In genomic region chr17:27636132-27637020, GRCm38 (mm10) we compare ENCODE assay signal across 8 mouse cellular contexts. TPM values are rescaled to one million over a fixed set of nuclear protein-coding genes. Genes with fewer than 3 reads are reported as not detected.
A peak's percentile ranks its signal among the peaks of the same experiment; 100 is the strongest.
DNase-seq lines count a peak whose midpoint lies in the region; ATAC-seq and TF ChIP-seq lines count a peak whose summit lies in the region.

Gene Rps10, minus strand, starts transcription at chr17:27636669.

- no peaks in the 10 kb centered on the region for H3K9me3 ChIP-seq in kidney, embryonic 14.5 days (ENCODE audit: control insufficient read depth, low read length)
- H3K9me3 ChIP-seq in forebrain, embryonic 15.5 days: no peaks in the 10 kb centered on the region
- no peaks in the 10 kb centered on the region for H3K9me3 ChIP-seq in hindbrain, embryonic 11.5 days (ENCODE audit: control insufficient read depth, low read length)

- 18% methylated on average over 18 of the region's 18 CpGs for WGBS in kidney, embryonic 14.5 days
- 45% methylated on average over 18 of the region's 18 CpGs for WGBS in forebrain, embryonic 15.5 days
- WGBS in hindbrain, embryonic 11.5 days: 32% methylated on average over 18 of the region's 18 CpGs
- WGBS in olfactory bulb, adult 2 months: 55% methylated on average over 18 of the region's 18 CpGs

- H3K4me3 ChIP-seq in kidney, embryonic 14.5 days (ENCODE audit: low read length): peak within 1 kb of the TSS; percentile 77; the same call in 1 of the 2 replicates
- H3K4me3 ChIP-seq in forebrain, embryonic 15.5 days: peak within 1 kb of the TSS; percentile 85
- peak within 1 kb of the TSS; percentile 88 for H3K4me3 ChIP-seq in hindbrain, embryonic 11.5 days (ENCODE audit: low read depth, low read length)
- H3K4me3 ChIP-seq in olfactory bulb, adult 2 months (ENCODE audit: insufficient read depth, low read depth, low read length): peak within 1 kb of the TSS; percentile 64; the same call in 1 of the 2 replicates

- DNase-seq in kidney, adult 18-20 months: no peak
- no peak for DNase-seq in adrenal gland, adult 8-10 months
- no peak for DNase-seq in hindbrain, embryonic 11.5 days (ENCODE audit: low spot score)
- DNase-seq in liver: peak; percentile 32
- DNase-seq in thymus, postnatal 25 days: no peak

- H3K36me3 ChIP-seq in kidney, embryonic 14.5 days (ENCODE audit: control insufficient read depth, insufficient read depth, low read length): peaks cover 26% of the 10 kb centered on the region
- peaks cover 22% of the 10 kb centered on the region for H3K36me3 ChIP-seq in forebrain, embryonic 15.5 days
- peaks cover 10% of the 10 kb centered on the region; the same call in 1 of the 2 replicates for H3K36me3 ChIP-seq in hindbrain, embryonic 11.5 days (ENCODE audit: control insufficient read depth, insufficient read depth, low read length)

- H3K9ac ChIP-seq in kidney, embryonic 14.5 days (ENCODE audit: low read depth, low read length): no peak within 1 kb of the TSS; the same call in none of the 2 replicates
- peak within 1 kb of the TSS; percentile 82 for H3K9ac ChIP-seq in forebrain, embryonic 15.5 days (replicated peaks)
- no peak within 1 kb of the TSS for H3K9ac ChIP-seq in hindbrain, embryonic 11.5 days (ENCODE audit: low read depth, low read length)

- no peak for TF ChIP-seq POLR2A in olfactory bulb, adult 2 months (IDR thresholded peaks at IDR 0.05; ENCODE audit: insufficient read depth, low read depth, low read length)

- H3K4me1 ChIP-seq in kidney, embryonic 14.5 days (ENCODE audit: control insufficient read depth, insufficient read depth, low read length): peaks cover 22% of the 10 kb centered on the region
- H3K4me1 ChIP-seq in forebrain, embryonic 15.5 days: peaks cover 33% of the 10 kb centered on the region
- peaks cover 10% of the 10 kb centered on the region for H3K4me1 ChIP-seq in hindbrain, embryonic 11.5 days (replicated peaks; ENCODE audit: control insufficient read depth, insufficient read depth, low read length)
- peaks cover 32% of the 10 kb centered on the region for H3K4me1 ChIP-seq in olfactory bulb, adult 2 months (ENCODE audit: control insufficient read depth, insufficient read depth, low read length)

- peak within 1 kb of the TSS; percentile 58; the same call in 1 of the 2 replicates for H3K4me2 ChIP-seq in kidney, embryonic 14.5 days (replicated peaks; ENCODE audit: low read depth, low read length)
- H3K4me2 ChIP-seq in forebrain, embryonic 15.5 days (replicated peaks): peak within 1 kb of the TSS; percentile 70
- H3K4me2 ChIP-seq in hindbrain, embryonic 11.5 days (replicated peaks; ENCODE audit: low read depth, low read length): peak within 1 kb of the TSS; percentile 28; the same call in 1 of the 2 replicates

- TF ChIP-seq CTCF in olfactory bulb, adult 2 months (IDR thresholded peaks at IDR 0.05; ENCODE audit: insufficient read depth, low read depth, low read length): no peak

- H3K27me3 ChIP-seq in kidney, embryonic 14.5 days (ENCODE audit: control insufficient read depth, insufficient read depth, low read length): no peaks in the 10 kb centered on the region
- H3K27me3 ChIP-seq in forebrain, embryonic 15.5 days: no peaks in the 10 kb centered on the region
- no peaks in the 10 kb centered on the region for H3K27me3 ChIP-seq in hindbrain, embryonic 11.5 days (ENCODE audit: control insufficient read depth, insufficient read depth, low read length)

- H3K27ac ChIP-seq in kidney, embryonic 14.5 days (ENCODE audit: low read depth, low read length): peak within 1 kb of the TSS; percentile 27; the same call in 1 of the 2 replicates
- H3K27ac ChIP-seq in forebrain, embryonic 15.5 days (replicated peaks): peak within 1 kb of the TSS; percentile 88
- H3K27ac ChIP-seq in hindbrain, embryonic 11.5 days (ENCODE audit: low read depth, low read length): 0 out of 2 replicates have a peak within 1 kb of the TSS, but pooled peaks have one; percentile 24
- peak within 1 kb of the TSS; percentile 56; the same call in 1 of the 2 replicates for H3K27ac ChIP-seq in olfactory bulb, adult 2 months (ENCODE audit: insufficient read depth, low read depth, low read length)

- no peak for ATAC-seq in kidney, embryonic 14.5 days (ENCODE audit: low FRiP score, low TSS enrichment)
- no peak for ATAC-seq in forebrain, embryonic 15.5 days (replicated peaks)
- no peak for ATAC-seq in hindbrain, embryonic 11.5 days (ENCODE audit: low FRiP score)

RNA-seq across cellular contexts. Expression of gene Rps10, which starts in this region (rescaled TPM):
- polyA plus RNA-seq in kidney, embryonic 14.5 days (2014; fragmentation: Nextera tagmentation; extraction: Ambion mirVana): 1,163 and 1,521 TPM in 2 replicates
- 100 to 1,000 TPM; 828 to 975 (median 886) TPM for total RNA-seq in adrenal gland, adult 8-10 months (2022)
- polyA plus RNA-seq in forebrain, embryonic 15.5 days (2015; fragmentation: Nextera tagmentation; extraction: Ambion mirVana): 578 and 580 TPM in 2 replicates
- 817 and 827 TPM in 2 replicates for polyA plus RNA-seq in hindbrain, embryonic 11.5 days (2014; fragmentation: Nextera tagmentation; extraction: Ambion mirVana)
- 934 TPM in 1 of 2 replicates, not detected in the other for polyA plus RNA-seq in olfactory bulb, adult 2 months (2012; ENCODE audit: insufficient read depth, insufficient read length, low replicate concordance, missing spikeins)

Comparison
In these comparisons a context has a peak if more than half of its experiments do, and no peak if none do; other contexts are left out.
1. H3K27ac ChIP-seq: peak in every context shown above with its lines; median percentile 88 in forebrain, embryonic 15.5 days; 56 in olfactory bulb, adult 2 months; 27 in kidney, embryonic 14.5 days; 24 in hindbrain, embryonic 11.5 days.